Mouse (Mus musculus) stomach, postnatal 0 days (tissue): ENCODE data around the gene Zfp658. TPM values are rescaled to one million over a fixed set of nuclear protein-coding genes. Genes with fewer than 3 reads are reported as not detected.

Experiments used
- ATAC-seq: fragments of 200-750 bp; cut with Nextera tagmentation; 2 replicates; pipeline ENCODE4 v1.8.0; 2017; ENCODE audit not compliant: low FRiP score, low TSS enrichment
- DNase-seq: peaks from one replicate; pipeline ENCODE4 v3.0.0-alpha.2; 2016; ENCODE audit warnings: low spot score
- H3K27ac ChIP-seq: fragments of 300-500 bp; sonication (generic); replicated peaks from 2 replicates; pipeline ENCODE4 v1.5.1; 2014; ENCODE audit warnings: mild to moderate bottlenecking, control low read depth
- H3K27me3 ChIP-seq: fragments of 300-500 bp; sonication (generic); 2 replicates; pipeline ENCODE4 v1.6.1; 2014; ENCODE audit warnings: low read length; ENCODE audit not compliant: control insufficient read depth, insufficient read depth
- H3K36me3 ChIP-seq: fragments of 300-500 bp; sonication (generic); 2 replicates; pipeline ENCODE4 v1.6.1; 2014; ENCODE audit warnings: low read length, mixed read lengths; ENCODE audit not compliant: control insufficient read depth, insufficient read depth
- H3K4me1 ChIP-seq: fragments of 300-500 bp; sonication (generic); replicated peaks from 2 replicates; pipeline ENCODE4 v1.6.1; 2014; ENCODE audit warnings: antibody characterized with exemption; ENCODE audit not compliant: control insufficient read depth, insufficient read depth
- H3K4me2 ChIP-seq: fragments of 300-500 bp; sonication (generic); replicated peaks from 2 replicates; pipeline ENCODE4 v1.6.1; 2014; ENCODE audit warnings: low read depth, mild to moderate bottlenecking, control low read depth, moderate library complexity
- H3K4me3 ChIP-seq: fragments of 300-500 bp; sonication (generic); 2 replicates; pipeline ENCODE4 v1.5.1; 2014; ENCODE audit warnings: low read depth, low read length, control low read depth
- H3K9ac ChIP-seq: fragments of 300-500 bp; sonication (generic); 2 replicates; pipeline ENCODE4 v1.6.1; 2014; ENCODE audit warnings: mild to moderate bottlenecking, low read length, control low read depth, mixed read lengths
- H3K9me3 ChIP-seq: fragments of 300-500 bp; sonication (generic); 2 replicates; pipeline ENCODE4 v1.6.1; 2016; ENCODE audit warnings: low read length; ENCODE audit not compliant: control insufficient read depth
- CTCF ChIP-seq: IDR thresholded peaks from 2 replicates; pipeline ENCODE4 v1.5.1; 2016; ENCODE audit warnings: antibody characterized with exemption, low read depth, mild to moderate bottlenecking, moderate library complexity
- EP300 ChIP-seq: optimal IDR thresholded peaks from 2 replicates; pipeline ENCODE3; 2016; ENCODE audit warnings: antibody characterized with exemption
- WGBS: fragments of 180-500 bp; shearing (Covaris S2); extraction: QIAGEN DNeasy Blood & Tissue Kit; methylation state at CpG from one replicate; pipeline ENCODE4 v1.1.7; 2014; 5-methylcytosine and 5-hydroxymethylcytosine counted together
- polyA plus RNA-seq: library from polyadenylated mRNA; unstranded; fragments of >200 nt; fragmentation: Nextera tagmentation; extraction: Ambion mirVana; gene quantifications from 2 replicates; pipeline ENCODE4 v1.2.1, GENCODE M21; 2015

The Zfp658 gene
- polyA plus RNA-seq, 1 experiment from 2014 or later = 1.2 TPM

GRCm38 (mm10) chr7:43601884-43602283 is 39.8 kb downstream of the Zfp658 start:
- TF ChIP-seq EP300 (no peak), CTCF (no peak)
- Histone ChIP-seq H3K36me3 (no peaks in the 10 kb centered on the region), H3K4me3 (no peak overlapping the region), H3K4me1 (no peaks in the 10 kb centered on the region), H3K9me3 (no peaks in the 10 kb centered on the region), H3K4me2 (no peak overlapping the region), H3K27ac (no peak overlapping the region), H3K27me3 (no peaks in the 10 kb centered on the region), H3K9ac (no peak overlapping the region)
- DNase-seq = no peak
- ATAC-seq = no peak
- 17% methylated on average over 5 of the region's 5 CpGs for WGBS

- TF ChIP-seq EP300 = no peak
- TF ChIP-seq CTCF = no peak
- peak; percentile 87 for ATAC-seq
- Histone ChIP-seq H3K27ac (no peak within 1 kb of the TSS), H3K36me3 (no peaks in the 10 kb centered on the region), H3K4me2 (peak within 1 kb of the TSS; percentile 48), H3K9ac (no peak within 1 kb of the TSS), H3K9me3 (no peaks in the 10 kb centered on the region), H3K27me3 (no peaks in the 10 kb centered on the region), H3K4me3 (peak within 1 kb of the TSS; percentile 21), H3K4me1 (no peaks in the 10 kb centered on the region)
- DNase-seq = peak; percentile 57
- 13% methylated on average over 41 of the region's 41 CpGs for WGBS
Observed at GRCm38 (mm10) chr7:43606896-43607742, 45.1 kb downstream of the Zfp658 start, which contains the start of gene Zfp819. Gene Zfp819, plus strand, starts transcription at chr7:43607169.

- Histone ChIP-seq H3K9me3 (no peaks in the 10 kb centered on the region), H3K9ac (no peak overlapping the region), H3K27me3 (no peaks in the 10 kb centered on the region), H3K4me3 (no peak overlapping the region), H3K4me1 (no peaks in the 10 kb centered on the region), H3K36me3 (no peaks in the 10 kb centered on the region), H3K4me2 (no peak overlapping the region), H3K27ac (no peak overlapping the region)
- no peak for DNase-seq
- ATAC-seq = no peak
- 30% methylated on average over 5 of the region's 5 CpGs for WGBS
- no peak for TF ChIP-seq EP300
- no peak for TF ChIP-seq CTCF
Observed at GRCm38 (mm10) chr7:43607743-43608287, 45.8 kb downstream of the Zfp658 start.

DNA sequence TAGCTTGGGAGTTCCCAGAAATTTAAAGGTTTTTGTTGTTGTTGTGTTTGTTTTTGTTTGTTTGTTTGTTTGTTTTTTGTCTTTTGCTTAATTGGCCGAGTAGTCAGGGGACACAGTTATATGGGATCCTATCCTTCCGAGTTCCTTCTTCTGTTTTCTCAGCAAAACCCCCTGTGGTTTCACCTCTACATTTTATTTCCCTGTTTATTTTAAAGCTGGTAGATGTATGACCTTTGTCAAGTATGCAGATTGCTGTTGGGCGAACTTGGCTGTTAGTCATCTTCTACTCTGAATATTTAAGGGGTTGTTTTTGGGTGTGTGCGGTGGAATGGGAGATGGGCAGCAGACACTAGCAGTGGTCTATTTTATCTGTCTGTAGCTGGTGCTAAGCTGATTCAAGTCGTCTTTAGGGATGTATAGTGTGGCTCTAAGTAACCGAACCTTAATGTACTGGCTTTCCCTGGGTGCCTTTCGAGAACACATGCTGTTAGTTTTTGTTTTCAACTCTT is 46.3 kb downstream of the Zfp658 start:
- H3K9ac ChIP-seq = no peak overlapping the region
- no peak overlapping the region for H3K4me2 ChIP-seq
- no peak overlapping the region for H3K27ac ChIP-seq
- no peak for TF ChIP-seq CTCF
- no peak for TF ChIP-seq EP300
- H3K9me3 ChIP-seq = no peaks in the 10 kb centered on the region
- 66% methylated on average over 7 of the region's 7 CpGs for WGBS
- no peak for ATAC-seq
- H3K36me3 ChIP-seq = no peaks in the 10 kb centered on the region
- DNase-seq = no peak
- H3K4me1 ChIP-seq = no peaks in the 10 kb centered on the region
- H3K27me3 ChIP-seq = no peaks in the 10 kb centered on the region
- no peak overlapping the region for H3K4me3 ChIP-seq

DNA sequence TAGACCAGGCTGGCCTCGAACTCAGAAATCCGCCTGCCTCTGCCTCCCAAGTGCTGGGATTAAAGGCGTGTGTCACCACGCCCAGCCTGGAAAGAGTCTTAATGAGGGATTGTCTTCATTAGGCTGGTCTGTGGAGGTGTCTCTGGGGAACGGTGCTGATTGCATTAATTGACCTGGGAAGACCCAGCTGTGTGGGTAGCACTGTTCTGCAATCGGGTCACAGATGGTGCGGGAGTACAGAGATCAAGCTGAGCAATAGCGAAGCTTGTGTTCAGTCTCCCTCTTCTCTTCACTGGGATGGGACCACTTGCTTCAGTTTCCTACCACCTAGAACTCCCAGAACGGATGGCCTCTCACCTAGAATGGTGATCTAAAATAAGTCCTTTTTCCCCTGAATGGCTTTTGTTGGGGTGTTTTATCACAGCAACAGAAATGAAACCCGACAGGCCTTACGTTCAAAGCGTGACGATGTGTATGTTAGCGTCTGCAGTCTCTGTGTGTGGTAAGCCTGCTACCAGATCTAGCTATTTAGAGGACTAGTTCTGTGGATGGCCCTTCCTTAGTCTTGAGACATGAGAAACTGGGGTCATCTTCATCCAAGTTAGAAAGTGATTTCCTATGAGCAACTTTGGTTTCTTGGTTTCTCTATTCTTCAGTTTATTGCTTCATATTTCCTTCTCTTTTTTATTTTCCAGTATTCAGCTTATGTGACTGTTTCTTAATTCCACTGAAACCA is 51.9 kb downstream of the Zfp658 start:
- H3K27me3 ChIP-seq = no peaks in the 10 kb centered on the region
- TF ChIP-seq CTCF (no peak), EP300 (no peak)
- DNase-seq (no peak), ATAC-seq (no peak)
- no peak overlapping the region for H3K4me3 ChIP-seq
- H3K4me1 ChIP-seq = no peaks in the 10 kb centered on the region
- WGBS = 88% methylated on average over 13 of the region's 14 CpGs
- H3K9me3 ChIP-seq = no peaks in the 10 kb centered on the region
- no peak overlapping the region for H3K4me2 ChIP-seq
- H3K27ac ChIP-seq = no peak overlapping the region
- no peaks in the 10 kb centered on the region for H3K36me3 ChIP-seq
- no peak overlapping the region for H3K9ac ChIP-seq
